Mouse (Mus musculus): ENCODE measurements at regions not wholly inside any gene's neighbourhood (a gene's known extent, or its start where the extent isn't known, plus 50 kb on each side); places are given as distances from the start of the nearest gene placed in this dataset.

DNA sequence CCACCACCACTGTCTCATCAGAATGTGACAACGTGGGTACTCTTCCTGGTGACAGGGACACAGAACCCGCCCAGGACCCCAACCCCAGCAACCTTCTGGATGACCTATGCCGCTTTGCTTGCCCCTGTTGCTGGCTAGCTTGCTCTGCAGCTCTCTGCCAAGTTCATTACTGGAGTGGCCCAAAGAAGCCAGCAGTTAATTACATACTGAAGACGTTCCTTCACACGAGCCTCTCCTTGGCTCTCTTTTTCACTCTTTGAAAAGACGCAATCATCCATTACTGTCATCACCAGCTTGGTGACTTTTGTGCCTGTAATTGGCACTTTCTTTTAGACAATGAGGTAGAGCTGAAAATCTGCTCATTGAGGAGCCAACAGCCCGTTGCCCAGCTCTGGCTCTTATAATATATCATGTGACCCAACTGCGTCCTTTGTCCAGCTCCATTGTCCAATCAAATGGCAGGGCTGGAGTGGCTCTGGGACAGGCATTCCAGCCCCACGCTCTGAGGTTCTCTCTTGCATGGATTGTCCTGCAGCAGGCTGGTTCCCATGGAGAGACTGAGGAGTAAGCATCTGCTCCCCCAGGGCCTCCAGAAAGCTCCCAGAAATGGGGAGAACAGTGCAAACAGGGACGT lies 274.4 kb upstream of the Gm10131 start:
- no peak for DNase-seq (ENCODE audit: low read depth, low spot score)

DNA sequence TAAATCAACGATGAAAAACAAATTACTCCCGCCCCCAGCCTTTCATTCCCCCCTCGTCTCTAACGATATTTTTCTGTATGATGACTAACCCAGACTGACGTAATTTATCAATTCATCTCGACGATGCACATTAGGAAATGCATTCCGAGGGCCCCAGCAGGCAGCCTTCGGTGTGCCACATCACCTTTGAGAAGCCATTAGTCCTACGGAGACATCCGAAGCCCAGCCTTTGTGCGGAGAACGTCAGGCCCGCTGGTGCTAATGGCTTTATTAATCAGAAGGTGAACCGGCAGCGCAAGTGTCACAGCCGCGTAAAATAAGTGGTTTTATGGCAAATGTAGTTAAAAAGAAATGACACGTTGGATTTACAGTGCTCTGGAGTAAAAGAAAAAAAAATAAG lies 269.1 kb upstream of the Gm10131 start:
- DNase-seq (ENCODE audit: low read depth, low spot score) = no peak

DNA sequence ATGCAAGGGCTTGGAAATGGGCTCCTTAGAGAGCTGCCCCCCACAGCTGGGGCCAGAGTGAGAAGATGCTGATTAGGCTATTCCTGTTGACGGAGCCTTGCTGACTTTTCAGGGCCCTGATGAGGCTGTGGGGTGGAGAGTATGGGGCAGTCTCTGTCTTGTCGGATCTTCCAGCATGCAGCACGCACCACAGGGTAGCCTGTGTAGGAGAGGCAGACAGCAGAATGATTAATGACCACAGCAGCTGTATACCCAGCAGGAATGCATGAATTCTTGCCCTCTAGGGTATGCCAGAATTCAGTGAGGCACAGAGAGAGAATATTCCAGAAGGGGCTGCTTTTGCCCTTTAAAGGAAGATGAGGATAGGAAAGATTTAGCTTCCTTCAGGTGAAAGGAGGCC lies 265.6 kb upstream of the Gm10131 start:
- no peak for DNase-seq (ENCODE audit: low read depth, low spot score)

- DNase-seq (ENCODE audit: low read depth, low spot score) = no peak
Measured at GRCm38 (mm10) chr8:34374242-34374641, 262.7 kb upstream of the Gm10131 start.

DNA sequence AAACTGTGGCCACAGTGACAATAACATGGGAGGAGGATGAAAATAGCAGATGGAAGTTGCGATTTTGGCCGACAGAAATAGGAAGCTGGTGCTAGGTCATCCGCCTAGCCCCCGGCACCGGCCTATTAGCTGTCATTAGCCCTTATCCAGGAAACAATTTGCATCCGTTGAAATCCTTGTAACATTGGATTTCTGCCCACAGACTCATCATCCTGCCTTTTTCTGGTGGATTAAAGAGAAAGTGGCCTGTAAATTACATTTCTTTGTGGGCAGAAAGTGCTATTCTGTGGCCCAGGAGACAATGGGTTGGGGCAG lies 261.1 kb upstream of the Gm10131 start:
- DNase-seq (ENCODE audit: low read depth, low spot score) = no peak

GRCm38 (mm10) chr8:34371973-34372665 lies 260.6 kb upstream of the Gm10131 start:
- no peak for DNase-seq (ENCODE audit: low read depth, low spot score)

DNA sequence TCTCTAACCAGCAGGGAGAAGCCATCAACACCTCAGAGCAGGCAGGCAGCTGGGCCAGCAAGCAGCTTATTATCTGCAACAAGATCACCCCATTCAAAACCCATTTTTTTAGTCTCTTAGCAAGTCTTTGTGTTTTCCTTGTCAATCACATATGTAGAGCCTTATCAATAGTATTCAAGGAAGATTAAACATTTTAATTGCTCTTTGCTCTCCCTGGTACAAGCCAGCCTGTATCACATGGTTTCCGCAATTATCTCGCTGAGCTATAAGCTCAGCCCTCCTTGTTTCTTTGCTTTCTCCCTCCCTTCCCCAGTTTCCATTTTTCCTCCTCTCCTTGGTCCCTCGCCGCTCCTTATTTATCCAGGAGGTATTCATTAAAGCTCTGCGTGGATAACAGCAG lies 259.9 kb upstream of the Gm10131 start:
- DNase-seq (ENCODE audit: low read depth, low spot score) = no peak

GRCm38 (mm10) chr8:34368556-34368955 lies 257.0 kb upstream of the Gm10131 start:
- DNase-seq (ENCODE audit: low read depth, low spot score) = no peak

DNA sequence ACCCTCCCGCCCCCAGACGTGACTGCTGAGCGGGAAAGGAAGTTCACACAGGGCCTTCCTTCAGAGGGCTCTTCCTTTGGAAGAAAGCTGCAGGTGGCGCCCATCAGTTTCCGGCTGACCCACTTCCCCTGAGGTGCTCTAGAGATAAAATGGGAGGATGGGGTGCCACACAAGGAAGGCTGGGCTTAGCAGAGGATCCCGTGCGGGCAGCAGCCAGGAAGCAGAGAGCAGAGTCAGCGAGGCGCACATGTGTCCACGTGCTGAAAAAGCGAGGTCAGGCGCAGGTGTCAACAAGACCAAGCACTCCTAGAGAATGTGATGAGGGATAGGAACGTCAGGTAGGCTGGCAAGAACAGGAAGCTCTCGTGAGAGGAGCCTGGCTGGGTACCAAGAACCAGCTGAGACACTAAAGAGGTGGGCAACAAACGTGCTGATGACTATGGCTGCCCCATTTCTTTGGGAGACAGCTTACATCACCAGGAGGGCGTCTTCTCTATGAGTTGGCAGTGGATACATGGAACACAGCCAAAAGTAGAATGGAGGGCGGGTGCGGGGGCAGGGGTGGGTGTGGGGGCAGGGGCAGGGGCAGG lies 253.0 kb upstream of the Gm10131 start:
- no peak for DNase-seq (ENCODE audit: low read depth, low spot score)

GRCm38 (mm10) chr8:34363679-34364078 lies 252.1 kb upstream of the Gm10131 start:
- peak; percentile 5 for DNase-seq (ENCODE audit: low read depth, low spot score)

DNA sequence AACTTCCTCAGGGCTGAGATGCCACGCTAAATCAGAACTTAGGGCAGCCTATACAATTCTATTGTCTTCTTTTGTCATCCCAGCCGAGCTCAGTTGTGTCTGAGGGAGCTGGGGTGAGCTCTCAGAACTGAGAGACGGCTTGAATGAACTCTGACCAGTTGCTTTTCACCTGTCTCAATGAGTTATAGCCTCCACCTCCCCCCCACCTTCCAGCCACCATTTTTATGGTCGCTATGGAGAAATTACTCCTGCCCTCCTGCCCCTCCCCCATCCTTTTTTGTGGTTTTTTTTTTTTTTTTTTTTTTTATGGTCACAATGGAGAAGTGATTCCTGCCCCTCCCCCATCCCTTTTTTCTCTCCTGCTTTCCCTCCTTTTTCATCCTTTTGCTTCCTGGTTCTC lies 251.6 kb upstream of the Gm10131 start:
- DNase-seq (ENCODE audit: low read depth, low spot score) = no peak

DNA sequence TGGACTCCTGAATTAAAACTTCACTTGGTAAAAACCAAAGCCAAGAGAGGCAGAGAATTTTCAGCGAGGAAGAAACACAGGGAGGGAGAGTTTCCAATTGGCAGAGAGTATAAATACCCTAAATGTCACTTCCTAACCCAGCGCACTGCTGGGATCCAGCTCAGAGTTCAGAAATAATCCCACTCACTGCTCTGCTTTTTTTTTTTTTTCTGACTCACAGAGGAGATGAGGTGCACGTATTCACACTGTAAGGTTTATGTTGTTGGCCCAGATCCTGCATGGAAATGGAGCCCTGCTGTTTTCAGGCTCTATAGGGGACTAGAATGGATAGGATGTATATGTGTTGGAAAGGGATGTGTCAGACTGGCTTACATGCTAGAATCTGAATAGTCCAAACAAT lies 249.8 kb upstream of the Gm10131 start:
- no peak for DNase-seq (ENCODE audit: low read depth, low spot score)

DNA sequence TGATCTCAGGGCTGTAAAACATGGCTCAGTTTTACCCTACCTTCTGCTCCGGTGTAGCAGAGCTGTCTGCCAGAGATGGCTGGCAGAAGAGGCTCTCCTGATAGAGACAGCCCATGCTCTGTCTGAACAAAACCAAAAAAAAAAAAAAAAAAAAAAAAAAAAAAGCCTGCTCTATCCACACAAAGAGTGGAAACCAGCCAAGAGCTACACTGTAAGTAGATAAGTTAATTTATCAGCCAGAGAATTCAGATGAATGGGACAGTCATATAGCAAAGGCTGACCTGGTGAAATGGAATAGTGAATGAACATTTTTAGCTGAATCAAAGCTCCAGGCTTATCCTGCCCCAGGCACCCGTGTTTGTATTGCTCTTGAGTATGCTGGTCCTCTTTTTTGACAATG lies 248.2 kb upstream of the Gm10131 start:
- no peak for DNase-seq (ENCODE audit: low read depth, low spot score)

- no peak for DNase-seq (ENCODE audit: low read depth, low spot score)
Measured at GRCm38 (mm10) chr8:34355059-34355458, 243.5 kb upstream of the Gm10131 start.

DNA sequence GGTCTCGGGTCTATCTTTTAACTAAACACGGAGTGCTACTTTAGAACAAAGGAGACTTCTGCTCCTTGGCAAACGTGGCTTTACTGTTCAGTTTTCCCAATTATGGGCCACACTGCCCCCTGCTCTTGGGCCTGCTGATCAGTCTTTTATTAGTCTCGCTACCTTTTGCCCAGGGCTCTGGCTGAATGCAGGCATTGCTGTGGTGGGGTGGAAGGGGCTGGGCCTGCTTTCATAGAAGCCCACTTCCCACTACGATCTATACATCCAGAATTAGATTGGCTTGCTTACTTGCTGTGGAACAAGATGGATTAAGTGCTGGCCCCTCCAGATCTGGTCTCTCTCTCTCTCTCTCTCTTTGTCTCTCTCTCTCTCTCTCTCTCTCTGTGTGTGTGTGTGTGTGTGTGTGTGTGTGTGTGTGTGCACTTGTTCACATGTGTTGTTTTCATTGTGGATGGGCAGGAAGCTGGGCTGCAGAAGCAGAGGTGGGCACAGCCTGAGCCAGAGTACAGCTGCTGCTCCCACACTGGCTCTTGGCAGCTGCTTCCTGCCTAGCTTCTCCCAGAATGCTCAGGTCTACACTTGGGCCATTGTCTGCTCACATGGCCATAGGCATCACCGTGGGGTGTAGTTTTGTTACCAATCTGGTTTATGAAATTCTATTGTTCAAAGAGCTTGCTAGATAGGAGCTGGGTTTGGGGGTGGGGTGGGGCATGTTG lies 241.8 kb upstream of the Gm10131 start:
- DNase-seq (ENCODE audit: low read depth, low spot score) = no peak

GRCm38 (mm10) chr8:34334851-34335250 lies 223.3 kb upstream of the Gm10131 start:
- DNase-seq (ENCODE audit: low read depth, low spot score) = no peak

DNA sequence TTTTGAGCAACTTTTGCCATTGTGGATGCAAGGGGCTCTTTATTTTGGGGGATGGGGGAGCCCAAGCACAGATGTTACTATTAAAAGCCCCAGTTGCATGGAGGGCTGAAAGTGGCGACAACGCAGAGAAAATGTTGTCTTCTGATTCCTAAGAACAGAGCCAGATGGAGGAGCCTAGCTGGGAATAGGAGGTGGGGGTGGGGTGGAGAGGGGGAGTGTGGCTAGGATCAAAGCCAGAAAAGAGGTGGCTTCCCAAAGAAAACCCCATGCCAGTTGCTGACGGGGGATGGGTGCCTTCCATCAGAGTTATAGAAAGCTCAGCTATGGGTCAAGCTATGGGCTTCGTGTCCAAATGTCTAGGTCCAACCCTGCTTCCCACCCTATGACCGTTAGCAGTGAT lies 220.1 kb upstream of the Gm10131 start:
- DNase-seq (ENCODE audit: low read depth, low spot score) = no peak

- DNase-seq (ENCODE audit: low read depth, low spot score) = no peak
Measured at GRCm38 (mm10) chr8:34326614-34326965, 215.1 kb upstream of the Gm10131 start.

GRCm38 (mm10) chr8:34325841-34326613 lies 214.5 kb upstream of the Gm10131 start:
- peak; percentile 14 for DNase-seq (ENCODE audit: low read depth, low spot score)

DNA sequence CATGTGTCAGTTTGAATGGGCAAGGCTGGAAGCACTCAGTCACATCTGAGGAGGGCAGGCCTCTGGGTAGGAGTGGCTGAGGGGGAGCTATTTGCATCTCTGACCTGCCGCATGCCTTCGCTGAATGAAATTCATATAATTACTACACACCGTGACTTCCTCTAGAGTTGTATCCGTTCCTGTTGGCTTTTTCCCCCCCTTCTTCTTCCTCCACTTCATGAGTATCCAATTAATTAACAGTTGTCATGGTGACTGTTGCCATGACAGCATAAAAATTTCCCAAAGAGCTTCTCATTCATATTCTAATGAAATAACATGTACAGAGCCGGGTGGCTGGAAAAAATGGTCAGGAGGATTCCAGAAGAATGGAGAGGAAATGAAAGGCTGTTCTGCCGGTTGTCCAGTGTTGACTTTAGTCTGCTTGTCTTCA lies 208.6 kb upstream of the Gm10131 start:
- DNase-seq (ENCODE audit: low read depth, low spot score) = no peak

DNA sequence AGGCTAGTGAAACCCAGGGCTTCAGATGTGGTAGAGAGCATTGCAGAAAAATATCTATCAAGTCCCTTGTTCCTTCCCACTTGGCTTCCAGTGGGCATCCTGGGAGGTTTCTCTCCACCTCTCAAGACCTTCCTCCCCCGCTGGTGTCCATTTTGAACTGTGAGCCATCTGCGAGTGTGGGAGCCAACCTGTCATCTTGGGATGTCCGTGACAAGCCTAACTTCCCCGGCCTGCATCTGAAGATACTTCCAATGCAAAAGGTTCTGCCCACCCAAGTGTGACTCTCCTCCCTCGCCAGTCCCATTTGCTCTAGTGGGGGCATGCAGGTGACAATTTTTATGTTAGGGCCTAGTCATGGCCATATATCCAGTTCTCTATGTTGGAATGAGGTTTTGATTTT lies 208.2 kb upstream of the Gm10131 start:
- no peak for DNase-seq (ENCODE audit: low read depth, low spot score)

DNA sequence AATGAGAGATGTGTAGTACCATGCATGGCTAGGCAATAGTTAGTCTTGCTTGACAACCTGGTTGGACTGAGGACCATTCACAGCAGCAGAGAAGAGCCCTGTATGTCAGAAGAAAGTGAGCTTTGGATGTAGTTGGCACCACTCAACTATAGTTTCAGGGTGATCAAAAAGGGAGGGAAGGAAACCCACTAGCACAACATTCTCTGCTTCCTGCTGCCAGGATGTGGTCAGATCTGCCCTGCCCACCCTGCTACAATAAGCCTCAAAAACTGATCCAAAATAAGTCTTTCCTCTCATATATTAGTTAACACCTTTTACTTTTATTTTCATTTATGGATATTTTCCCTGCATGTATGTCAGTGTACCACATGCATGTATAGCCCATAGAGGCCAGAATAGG lies 203.7 kb upstream of the Gm10131 start:
- no peak for DNase-seq (ENCODE audit: low read depth, low spot score)
